Mouse (Mus musculus): ENCODE results near the gene Agmo. TPM values are rescaled to one million over a fixed set of nuclear protein-coding genes. Genes with fewer than 3 reads are reported as not detected.

Gene Agmo
- total and polyA plus RNA-seq, 3 experiments, result 1.6 to 3.4 (median 2.0) TPM

GRCm38 (mm10) chr12:37476849-37477248 is 235.4 kb downstream of the Agmo start:
- 91% methylated on average over 2 of the region's 2 CpGs for WGBS
- H3K9ac ChIP-seq (ENCODE audit: low read depth, low read length), result no peak overlapping the region
- intact Hi-C loops (cut with DNase I), result no loop called here
- H3K27me3 ChIP-seq (ENCODE audit: control insufficient read depth, insufficient read depth, low read length), result no peaks in the 10 kb centered on the region
- DNase-seq, result no peak
- TF ChIP-seq CTCF (IDR thresholded peaks at IDR 0.05), result no peak
- TF ChIP-seq POLR2A (IDR thresholded peaks at IDR 0.05; ENCODE audit: insufficient read depth, low read depth, low read length), result no peak
- TF ChIP-seq EP300 (IDR thresholded peaks at IDR 0.05; ENCODE audit: insufficient read depth, low read depth, low read length), result no peak
- H3K36me3 ChIP-seq (ENCODE audit: control insufficient read depth, insufficient read depth, low read length), result no peaks in the 10 kb centered on the region
- H3K27ac ChIP-seq, result no peak overlapping the region
- H3K79me2 ChIP-seq (replicated peaks; ENCODE audit: control insufficient read depth, insufficient read depth, low read length), result no peaks in the 10 kb centered on the region
- no peak overlapping the region for H3K4me3 ChIP-seq
- H3K4me1 ChIP-seq (ENCODE audit: control insufficient read depth, insufficient read depth, low read length), result no peaks in the 10 kb centered on the region

- WGBS, result 62% methylated on average over 3 of the region's 3 CpGs
These were observed 246.6 kb downstream of the Agmo start for GRCm38 (mm10) chr12:37487991-37488390.

GRCm38 (mm10) chr12:37498871-37499270 is 257.4 kb downstream of the Agmo start:
- 53% methylated on average over 3 of the region's 3 CpGs for WGBS
- Histone ChIP-seq H3K4me1 (ENCODE audit: control insufficient read depth, insufficient read depth, low read length) (no peaks in the 10 kb centered on the region), H3K36me3 (ENCODE audit: control insufficient read depth, insufficient read depth, low read length) (no peaks in the 10 kb centered on the region), H3K79me2 (replicated peaks; ENCODE audit: control insufficient read depth, insufficient read depth, low read length) (no peaks in the 10 kb centered on the region), H3K27ac (no peak overlapping the region), H3K4me3 (no peak overlapping the region), H3K27me3 (ENCODE audit: control insufficient read depth, insufficient read depth, low read length) (no peaks in the 10 kb centered on the region), H3K9ac (ENCODE audit: low read depth, low read length) (no peak overlapping the region)
- TF ChIP-seq EP300 (IDR thresholded peaks at IDR 0.05; ENCODE audit: insufficient read depth, low read depth, low read length), result no peak
- TF ChIP-seq CTCF (IDR thresholded peaks at IDR 0.05), result no peak
- no peak for TF ChIP-seq POLR2A (IDR thresholded peaks at IDR 0.05; ENCODE audit: insufficient read depth, low read depth, low read length)
- intact Hi-C loops (cut with DNase I), result no loop called here
- no peak for DNase-seq

More at GRCm38 (mm10) chr12:37487991-37488390, 246.6 kb downstream of the Agmo start:
- Histone ChIP-seq H3K27ac (no peak overlapping the region), H3K4me1 (ENCODE audit: control insufficient read depth, insufficient read depth, low read length) (no peaks in the 10 kb centered on the region), H3K27me3 (ENCODE audit: control insufficient read depth, insufficient read depth, low read length) (no peaks in the 10 kb centered on the region), H3K79me2 (replicated peaks; ENCODE audit: control insufficient read depth, insufficient read depth, low read length) (no peaks in the 10 kb centered on the region), H3K4me3 (no peak overlapping the region), H3K9ac (ENCODE audit: low read depth, low read length) (no peak overlapping the region), H3K36me3 (ENCODE audit: control insufficient read depth, insufficient read depth, low read length) (no peaks in the 10 kb centered on the region)
- intact Hi-C loops (cut with DNase I), result no loop called here
- TF ChIP-seq EP300 (IDR thresholded peaks at IDR 0.05; ENCODE audit: insufficient read depth, low read depth, low read length), result no peak
- no peak for TF ChIP-seq POLR2A (IDR thresholded peaks at IDR 0.05; ENCODE audit: insufficient read depth, low read depth, low read length)
- TF ChIP-seq CTCF (IDR thresholded peaks at IDR 0.05), result no peak
- DNase-seq, result no peak

GRCm38 (mm10) chr12:37507406-37507805 is 266.0 kb downstream of the Agmo start:
- H3K4me1 ChIP-seq (ENCODE audit: control insufficient read depth, insufficient read depth, low read length), result no peaks in the 10 kb centered on the region
- TF ChIP-seq EP300 (IDR thresholded peaks at IDR 0.05; ENCODE audit: insufficient read depth, low read depth, low read length) (no peak), CTCF (IDR thresholded peaks at IDR 0.05) (no peak), POLR2A (IDR thresholded peaks at IDR 0.05; ENCODE audit: insufficient read depth, low read depth, low read length) (no peak)
- no peak overlapping the region for H3K27ac ChIP-seq
- 36% methylated on average over 1 of the region's 1 CpGs for WGBS
- no peaks in the 10 kb centered on the region for H3K79me2 ChIP-seq (replicated peaks; ENCODE audit: control insufficient read depth, insufficient read depth, low read length)
- intact Hi-C loops (cut with DNase I), result no loop called here
- H3K36me3 ChIP-seq (ENCODE audit: control insufficient read depth, insufficient read depth, low read length), result no peaks in the 10 kb centered on the region
- H3K9ac ChIP-seq (ENCODE audit: low read depth, low read length), result no peak overlapping the region
- DNase-seq, result no peak
- no peak overlapping the region for H3K4me3 ChIP-seq
- no peaks in the 10 kb centered on the region for H3K27me3 ChIP-seq (ENCODE audit: control insufficient read depth, insufficient read depth, low read length)

- intact Hi-C loops (cut with DNase I), result no loop called here
- 89% methylated on average over 2 of the region's 2 CpGs for WGBS
- Histone ChIP-seq H3K4me3 (no peak overlapping the region), H3K79me2 (replicated peaks; ENCODE audit: control insufficient read depth, insufficient read depth, low read length) (no peaks in the 10 kb centered on the region), H3K27me3 (ENCODE audit: control insufficient read depth, insufficient read depth, low read length) (no peaks in the 10 kb centered on the region), H3K27ac (no peak overlapping the region), H3K9ac (ENCODE audit: low read depth, low read length) (no peak overlapping the region), H3K4me1 (ENCODE audit: control insufficient read depth, insufficient read depth, low read length) (no peaks in the 10 kb centered on the region), H3K36me3 (ENCODE audit: control insufficient read depth, insufficient read depth, low read length) (no peaks in the 10 kb centered on the region)
- TF ChIP-seq CTCF (IDR thresholded peaks at IDR 0.05) (no peak), EP300 (IDR thresholded peaks at IDR 0.05; ENCODE audit: insufficient read depth, low read depth, low read length) (no peak), POLR2A (IDR thresholded peaks at IDR 0.05; ENCODE audit: insufficient read depth, low read depth, low read length) (no peak)
- DNase-seq, result no peak
These were observed 266.4 kb downstream of the Agmo start for GRCm38 (mm10) chr12:37507826-37508225.

GRCm38 (mm10) chr12:37521772-37522171 is 280.3 kb downstream of the Agmo start:
- no peak overlapping the region for H3K4me3 ChIP-seq
- H3K79me2 ChIP-seq (replicated peaks; ENCODE audit: control insufficient read depth, insufficient read depth, low read length), result no peaks in the 10 kb centered on the region
- no peaks in the 10 kb centered on the region for H3K27me3 ChIP-seq (ENCODE audit: control insufficient read depth, insufficient read depth, low read length)
- TF ChIP-seq POLR2A (IDR thresholded peaks at IDR 0.05; ENCODE audit: insufficient read depth, low read depth, low read length) (no peak), CTCF (IDR thresholded peaks at IDR 0.05) (no peak), EP300 (IDR thresholded peaks at IDR 0.05; ENCODE audit: insufficient read depth, low read depth, low read length) (no peak)
- intact Hi-C loops (cut with DNase I), result no loop called here
- DNase-seq, result no peak
- H3K36me3 ChIP-seq (ENCODE audit: control insufficient read depth, insufficient read depth, low read length), result no peaks in the 10 kb centered on the region
- no peak overlapping the region for H3K27ac ChIP-seq
- no peaks in the 10 kb centered on the region for H3K4me1 ChIP-seq (ENCODE audit: control insufficient read depth, insufficient read depth, low read length)
- no peak overlapping the region for H3K9ac ChIP-seq (ENCODE audit: low read depth, low read length)
- WGBS, result 14% methylated on average over 1 of the region's 1 CpGs

All from heart, adult 2 months (tissue).